Mouse (Mus musculus) E14TG2a.4 (cell line): ENCODE data around the gene Syce2.

Experiments used
- H3K27me3 ChIP-seq: 2 replicates; pipeline ENCODE4 v1.6.1; 2014; ENCODE audit warnings: low read length, control low read depth; ENCODE audit not compliant: insufficient read depth
- H3K36me3 ChIP-seq: 2 replicates; pipeline ENCODE4 v1.6.1; 2014; ENCODE audit warnings: low read length, control low read depth; ENCODE audit not compliant: insufficient read depth
- H3K4me1 ChIP-seq: replicated peaks from 2 replicates; pipeline ENCODE4 v1.6.1; 2014; ENCODE audit warnings: low read depth, low read length, control low read depth
- H3K4me3 ChIP-seq: replicated peaks from 2 replicates; pipeline ENCODE4 v1.5.1; 2014; ENCODE audit warnings: mild to moderate bottlenecking, low read length
- H3K9me3 ChIP-seq: 2 replicates; pipeline ENCODE4 v1.6.1; 2014; ENCODE audit warnings: low read length, control low read depth
- CTCF ChIP-seq: conservative IDR thresholded peaks from 2 replicates; pipeline ENCODE4 v1.5.1; 2014; ENCODE audit warnings: low read length
- NANOG ChIP-seq: IDR thresholded peaks from 2 replicates; pipeline ENCODE4 v1.6.1; 2014; ENCODE audit warnings: borderline replicate concordance, low read length, mixed read lengths
- POU5F1 ChIP-seq: IDR thresholded peaks from 2 replicates; pipeline ENCODE4 v1.6.1; 2014; ENCODE audit warnings: low read length, borderline replicate concordance

The Syce2 gene

DNA sequence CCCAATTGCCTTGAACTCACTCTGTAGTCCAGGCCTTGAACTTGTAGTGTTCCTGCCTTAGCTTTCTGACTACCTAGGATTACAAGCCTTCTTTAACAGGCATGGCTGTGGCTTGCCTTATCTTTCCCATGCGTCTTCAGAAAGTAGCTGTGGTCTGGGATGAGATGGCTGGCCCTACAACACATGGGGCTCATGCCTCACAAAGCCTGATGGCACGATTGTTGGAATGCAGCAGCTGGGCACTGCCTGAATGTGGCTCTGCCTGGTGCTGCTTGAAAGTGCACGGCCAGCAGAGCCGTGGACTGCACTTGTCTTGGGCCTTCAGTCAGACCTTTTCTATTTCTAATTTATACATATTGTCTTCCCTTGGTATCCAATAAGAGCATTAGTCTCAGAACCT, 12.8 kb downstream of the Syce2 start:
- Histone ChIP-seq H3K4me3 (no peak overlapping the region), H3K27me3 (no peaks in the 10 kb centered on the region), H3K4me1 (no peaks in the 10 kb centered on the region), H3K36me3 (peaks cover 92% of the 10 kb centered on the region), H3K9me3 (no peaks in the 10 kb centered on the region)
- no peak for TF ChIP-seq CTCF
- no peak for TF ChIP-seq POU5F1
- TF ChIP-seq NANOG = no peak

GRCm38 (mm10) chr8:84888280-84888679, 16.4 kb downstream of the Syce2 start:
- Histone ChIP-seq H3K36me3 (peaks cover 88% of the 10 kb centered on the region), H3K4me3 (no peak overlapping the region), H3K4me1 (peaks cover 13% of the 10 kb centered on the region), H3K27me3 (no peaks in the 10 kb centered on the region), H3K9me3 (no peaks in the 10 kb centered on the region)
- TF ChIP-seq CTCF (no peak), NANOG (no peak), POU5F1 (no peak)

DNA sequence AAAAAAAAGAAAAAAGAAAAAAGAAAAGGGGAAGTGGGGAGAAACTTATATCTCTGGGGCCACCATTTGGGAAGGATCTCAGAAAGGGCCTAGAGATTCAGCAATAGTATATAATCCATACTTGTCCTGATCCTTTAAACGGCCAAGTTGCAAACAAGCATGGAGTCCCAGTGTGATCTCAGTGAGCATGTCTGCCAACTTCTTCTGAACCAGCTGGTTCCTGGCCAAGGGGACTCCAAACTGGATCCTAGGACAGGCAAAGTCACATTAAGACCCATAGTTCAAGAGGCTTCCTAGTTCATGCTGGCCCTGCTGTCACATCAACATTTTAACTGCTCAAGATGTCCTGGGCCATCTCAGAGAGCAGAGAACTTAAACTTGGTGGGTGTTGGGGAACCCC, 17.2 kb downstream of the Syce2 start:
- H3K4me1 ChIP-seq = peaks cover 16% of the 10 kb centered on the region
- H3K27me3 ChIP-seq = no peaks in the 10 kb centered on the region
- no peaks in the 10 kb centered on the region for H3K9me3 ChIP-seq
- TF ChIP-seq POU5F1 = no peak
- TF ChIP-seq CTCF = no peak
- no peak for TF ChIP-seq NANOG
- H3K36me3 ChIP-seq = peaks cover 81% of the 10 kb centered on the region
- H3K4me3 ChIP-seq = no peak overlapping the region

GRCm38 (mm10) chr8:84892993-84893708, 21.2 kb downstream of the Syce2 start:
- Histone ChIP-seq H3K4me3 (peak overlapping the region; percentile 90), H3K4me1 (peaks cover 31% of the 10 kb centered on the region), H3K36me3 (peaks cover 49% of the 10 kb centered on the region), H3K9me3 (no peaks in the 10 kb centered on the region), H3K27me3 (no peaks in the 10 kb centered on the region)
- TF ChIP-seq POU5F1 (no peak), NANOG (no peak), CTCF (no peak)

GRCm38 (mm10) chr8:84893709-84894134, 21.8 kb downstream of the Syce2 start, which contains the start of gene Gcdh:
Gene Gcdh, minus strand, starts transcription at chr8:84893921.
- peak within 1 kb of the TSS; percentile 90 for H3K4me3 ChIP-seq
- peaks cover 31% of the 10 kb centered on the region for H3K4me1 ChIP-seq
- H3K9me3 ChIP-seq = no peaks in the 10 kb centered on the region
- H3K36me3 ChIP-seq = peaks cover 43% of the 10 kb centered on the region
- TF ChIP-seq POU5F1 = no peak
- no peak for TF ChIP-seq NANOG
- TF ChIP-seq CTCF = no peak
- H3K27me3 ChIP-seq = no peaks in the 10 kb centered on the region

DNA sequence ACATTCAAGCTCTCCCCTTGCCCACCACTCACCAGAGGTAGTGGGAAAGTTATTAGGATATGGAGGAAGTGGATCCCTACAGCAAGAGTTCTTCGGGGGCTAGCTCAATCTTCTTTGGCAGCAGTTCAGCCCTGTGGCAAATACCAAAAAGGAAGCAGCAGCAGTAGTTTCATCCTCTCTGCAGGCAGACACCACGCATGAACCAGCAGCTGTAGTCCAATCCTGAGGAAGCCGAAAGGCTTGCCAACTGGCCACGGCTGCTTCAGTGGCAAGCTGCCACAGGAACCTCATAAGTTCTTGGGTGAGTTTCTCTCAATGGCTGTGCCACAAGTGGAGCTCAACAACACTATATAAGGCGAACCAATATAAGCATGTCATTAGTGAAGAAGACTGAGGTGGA, 24.1 kb downstream of the Syce2 start:
- Histone ChIP-seq H3K4me1 (peaks cover 33% of the 10 kb centered on the region), H3K36me3 (peaks cover 34% of the 10 kb centered on the region), H3K9me3 (no peaks in the 10 kb centered on the region), H3K27me3 (0 out of 2 replicates have a peak, but pooled peaks cover 2% of the 10 kb centered on the region), H3K4me3 (no peak overlapping the region)
- no peak for TF ChIP-seq CTCF
- no peak for TF ChIP-seq NANOG
- no peak for TF ChIP-seq POU5F1

DNA sequence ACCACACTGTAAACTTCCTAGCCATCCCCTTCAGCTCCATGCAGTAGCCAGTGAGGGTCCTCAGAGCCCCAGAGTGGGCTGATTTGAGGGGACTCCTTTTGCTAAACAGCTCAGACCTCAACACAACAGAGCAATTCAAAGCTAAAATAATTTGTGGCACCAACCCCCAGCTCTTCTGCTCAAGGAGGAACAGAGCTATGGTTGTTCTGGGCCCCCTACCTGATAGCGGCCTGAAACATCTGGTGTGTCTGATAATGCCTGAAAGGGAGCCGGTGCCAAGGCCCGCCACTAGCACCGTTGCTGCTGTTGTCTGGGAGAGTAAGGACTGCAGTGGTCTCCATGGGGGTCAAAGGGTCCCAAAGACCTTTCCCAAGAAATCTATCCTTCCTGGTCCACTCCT, 29.2 kb downstream of the Syce2 start:
- H3K27me3 ChIP-seq = peaks cover 21% of the 10 kb centered on the region
- no peaks in the 10 kb centered on the region for H3K9me3 ChIP-seq
- H3K36me3 ChIP-seq = peaks cover 18% of the 10 kb centered on the region
- no peak overlapping the region for H3K4me3 ChIP-seq
- H3K4me1 ChIP-seq = peaks cover 43% of the 10 kb centered on the region
- TF ChIP-seq POU5F1 (no peak), CTCF (no peak), NANOG (no peak)

- TF ChIP-seq CTCF = no peak
- no peak for TF ChIP-seq POU5F1
- no peak for TF ChIP-seq NANOG
- H3K27me3 ChIP-seq = peaks cover 21% of the 10 kb centered on the region
- no peaks in the 10 kb centered on the region for H3K9me3 ChIP-seq
- peaks cover 46% of the 10 kb centered on the region for H3K4me1 ChIP-seq
- peaks cover 12% of the 10 kb centered on the region; the same call in 1 of the 2 replicates for H3K36me3 ChIP-seq
- peak within 1 kb of the TSS; percentile 93 for H3K4me3 ChIP-seq
These were observed 29.8 kb downstream of the Syce2 start, which contains the start of gene Klf1 for GRCm38 (mm10) chr8:84901752-84902151. Gene Klf1, plus strand, starts transcription at chr8:84901928.
